Mouse (Mus musculus): Measurements from ENCODE around the gene Cnpy2.

GRCm38 (mm10) chr10:128372989-128373748 lies 50.9 kb downstream of the Cnpy2 start:
- TF ChIP-seq CTCF (IDR thresholded peaks at IDR 0.05; ENCODE audit: low read depth) (no peak), EP300 (optimal IDR thresholded peaks at IDR 0.05) (no peak)
